Mouse (Mus musculus): ENCODE results near the gene Mrgprb5. TPM values are rescaled to one million over a fixed set of nuclear protein-coding genes. Genes with fewer than 3 reads are reported as not detected.
A peak's percentile ranks its signal among the peaks of the same experiment; 100 is the strongest.

Gene Mrgprb5
- total RNA-seq (2014; rRNA removed) (not detected in 2 replicates), polyA plus RNA-seq (2015; fragmentation: Nextera tagmentation; extraction: Ambion mirVana) (not detected in 2 replicates)

DNA sequence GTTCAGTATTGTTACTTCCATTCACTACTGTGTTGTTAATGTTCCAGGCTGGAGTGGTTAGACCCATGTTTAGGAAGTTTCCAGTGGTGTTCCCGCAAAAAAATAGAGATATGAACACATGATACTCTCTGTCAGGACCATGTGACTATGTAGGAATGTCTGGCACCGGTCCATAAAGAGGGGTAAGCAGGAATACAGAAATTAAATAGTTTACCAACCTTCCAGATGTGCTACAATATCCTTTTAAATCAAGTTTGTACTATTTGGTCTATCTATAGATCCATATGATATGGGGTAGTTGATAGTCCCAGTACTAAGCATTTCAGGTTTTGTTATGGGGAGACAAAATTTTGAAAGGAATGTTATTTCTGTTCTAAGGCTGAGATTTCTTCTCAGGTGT lies at the start of gene Mrgprb5:
Gene Mrgprb5 (minus strand): TSS at position 101 of the 400 bp plus-strand sequence.
- Histone ChIP-seq H3K36me3 (ENCODE audit: insufficient read depth, low read length) (no peaks in the 10 kb centered on the region), H3K4me3 (ENCODE audit: low read length) (no peak within 1 kb of the TSS), H3K9ac (replicated peaks; ENCODE audit: low read length) (no peak within 1 kb of the TSS), H3K9me3 (ENCODE audit: low read length) (no peaks in the 10 kb centered on the region), H3K4me2 (ENCODE audit: low read depth, low read length) (no peak within 1 kb of the TSS), H3K4me1 (ENCODE audit: insufficient read depth, low read length) (no peaks in the 10 kb centered on the region), H3K27ac (no peak within 1 kb of the TSS), H3K27me3 (ENCODE audit: insufficient read depth, low read length) (no peaks in the 10 kb centered on the region)
- ATAC-seq (no peak), DNase-seq (ENCODE audit: low spot score) (no peak)
- 77% methylated on average over 2 of the region's 2 CpGs for WGBS
- TF ChIP-seq CTCF (IDR thresholded peaks at IDR 0.05; ENCODE audit: low read depth), result no peak

DNA sequence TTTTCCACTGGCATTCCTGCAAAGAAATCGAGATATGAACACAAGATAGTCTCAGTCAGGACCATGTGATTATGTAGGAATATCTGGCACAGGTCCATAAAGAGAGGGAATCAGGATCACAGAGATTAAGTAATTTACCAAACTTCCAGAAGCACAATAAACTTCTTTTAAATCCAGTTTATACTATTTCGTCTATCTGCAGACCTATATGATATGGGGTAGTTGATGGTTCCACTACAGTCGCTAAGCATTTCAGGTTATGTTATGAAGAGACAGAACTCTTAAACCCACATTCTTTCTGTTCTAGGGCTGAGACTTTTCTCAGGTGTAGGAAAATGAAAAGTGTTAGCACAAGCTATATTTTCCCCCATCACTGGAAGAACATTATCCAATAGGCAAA lies 30.4 kb upstream of the Mrgprb5 start, which contains the start of gene Mrgprb4:
Gene Mrgprb4 (minus strand): TSS at position 101 of the 400 bp plus-strand sequence.
- ATAC-seq (no peak), DNase-seq (ENCODE audit: low spot score) (no peak)
- WGBS, result 86% methylated on average over 3 of the region's 3 CpGs
- H3K4me2 ChIP-seq (ENCODE audit: low read depth, low read length), result no peak within 1 kb of the TSS
- no peaks in the 10 kb centered on the region for H3K4me1 ChIP-seq (ENCODE audit: insufficient read depth, low read length)
- H3K27ac ChIP-seq, result no peak within 1 kb of the TSS
- TF ChIP-seq CTCF (IDR thresholded peaks at IDR 0.05; ENCODE audit: low read depth), result no peak
- H3K27me3 ChIP-seq (ENCODE audit: insufficient read depth, low read length), result no peaks in the 10 kb centered on the region
- H3K36me3 ChIP-seq (ENCODE audit: insufficient read depth, low read length), result no peaks in the 10 kb centered on the region
- no peak within 1 kb of the TSS for H3K9ac ChIP-seq (replicated peaks; ENCODE audit: low read length)
- H3K4me3 ChIP-seq (ENCODE audit: low read length), result no peak within 1 kb of the TSS
- 0 out of 2 replicates have a peak, but pooled peaks cover 7% of the 10 kb centered on the region for H3K9me3 ChIP-seq (ENCODE audit: low read length)

DNA sequence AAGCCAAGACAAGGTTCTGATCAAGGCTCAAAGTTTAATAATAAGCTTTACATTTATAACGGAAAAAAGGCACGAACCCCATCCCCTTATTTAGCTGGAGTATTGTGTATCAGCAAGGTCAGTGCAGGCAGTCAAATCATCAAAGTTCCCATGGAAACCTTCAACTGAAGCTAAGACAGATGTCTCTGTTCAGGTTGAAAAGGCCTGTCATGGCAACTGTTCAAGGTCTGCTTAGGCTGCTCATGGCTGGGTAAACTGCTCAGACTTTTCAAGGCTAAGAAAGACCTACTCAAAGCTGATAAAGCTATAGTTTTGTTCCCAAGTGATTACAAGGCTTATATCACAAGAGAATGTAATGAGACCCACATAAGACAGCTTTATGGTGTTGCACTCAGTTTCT lies 1.3 kb downstream of the Mrgprb5 start:
- Histone ChIP-seq H3K27ac (no peak overlapping the region), H3K27me3 (ENCODE audit: insufficient read depth, low read length) (no peaks in the 10 kb centered on the region), H3K36me3 (ENCODE audit: insufficient read depth, low read length) (no peaks in the 10 kb centered on the region), H3K4me1 (ENCODE audit: insufficient read depth, low read length) (no peaks in the 10 kb centered on the region), H3K4me3 (ENCODE audit: low read length) (no peak overlapping the region), H3K4me2 (ENCODE audit: low read depth, low read length) (no peak overlapping the region), H3K9me3 (ENCODE audit: low read length) (no peaks in the 10 kb centered on the region), H3K9ac (replicated peaks; ENCODE audit: low read length) (no peak overlapping the region)
- ATAC-seq, result no peak
- DNase-seq (ENCODE audit: low spot score), result no peak
- no peak for TF ChIP-seq CTCF (IDR thresholded peaks at IDR 0.05; ENCODE audit: low read depth)
- WGBS, result 55% methylated on average over 2 of the region's 2 CpGs

DNA sequence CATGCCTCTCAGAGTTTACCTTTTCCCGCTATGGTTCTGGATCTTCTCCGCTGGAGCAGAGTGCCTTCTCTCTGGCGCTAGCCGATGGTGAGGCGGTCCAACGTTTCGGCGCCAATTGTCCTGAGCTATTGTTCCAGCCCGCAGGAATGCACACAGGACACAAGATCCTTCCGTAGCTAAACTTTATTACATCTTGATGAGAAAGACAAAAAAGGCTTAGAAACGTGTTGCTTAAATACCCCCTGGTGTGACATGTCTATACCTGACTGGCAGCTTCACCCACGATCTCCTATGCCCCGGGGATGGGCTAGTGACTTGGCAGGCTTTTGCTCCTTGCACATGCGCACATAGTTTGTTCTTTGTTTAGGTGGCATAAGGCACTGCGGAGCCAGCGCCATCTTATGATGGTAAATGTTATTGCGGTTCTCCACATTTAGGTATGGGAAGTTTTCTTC lies 30.5 kb downstream of the Mrgprb5 start:
- peak; percentile 93 for DNase-seq (ENCODE audit: low spot score)
- ATAC-seq, result peak; percentile 74
- 2% methylated on average over 17 of the region's 17 CpGs for WGBS
- 0 out of 2 replicates have a peak, but pooled peaks cover 2% of the 10 kb centered on the region for H3K9me3 ChIP-seq (ENCODE audit: low read length)
- peak; percentile 72 for TF ChIP-seq CTCF (IDR thresholded peaks at IDR 0.05; ENCODE audit: low read depth)
- no peaks in the 10 kb centered on the region for H3K4me1 ChIP-seq (ENCODE audit: insufficient read depth, low read length)
- H3K27ac ChIP-seq, result peak overlapping the region; percentile 85
- H3K27me3 ChIP-seq (ENCODE audit: insufficient read depth, low read length), result no peaks in the 10 kb centered on the region
- H3K4me3 ChIP-seq (ENCODE audit: low read length), result peak overlapping the region; percentile 57
- peak overlapping the region; percentile 71 for H3K9ac ChIP-seq (replicated peaks; ENCODE audit: low read length)
- H3K36me3 ChIP-seq (ENCODE audit: insufficient read depth, low read length), result no peaks in the 10 kb centered on the region
- H3K4me2 ChIP-seq (ENCODE audit: low read depth, low read length), result peak overlapping the region; percentile 71

DNA sequence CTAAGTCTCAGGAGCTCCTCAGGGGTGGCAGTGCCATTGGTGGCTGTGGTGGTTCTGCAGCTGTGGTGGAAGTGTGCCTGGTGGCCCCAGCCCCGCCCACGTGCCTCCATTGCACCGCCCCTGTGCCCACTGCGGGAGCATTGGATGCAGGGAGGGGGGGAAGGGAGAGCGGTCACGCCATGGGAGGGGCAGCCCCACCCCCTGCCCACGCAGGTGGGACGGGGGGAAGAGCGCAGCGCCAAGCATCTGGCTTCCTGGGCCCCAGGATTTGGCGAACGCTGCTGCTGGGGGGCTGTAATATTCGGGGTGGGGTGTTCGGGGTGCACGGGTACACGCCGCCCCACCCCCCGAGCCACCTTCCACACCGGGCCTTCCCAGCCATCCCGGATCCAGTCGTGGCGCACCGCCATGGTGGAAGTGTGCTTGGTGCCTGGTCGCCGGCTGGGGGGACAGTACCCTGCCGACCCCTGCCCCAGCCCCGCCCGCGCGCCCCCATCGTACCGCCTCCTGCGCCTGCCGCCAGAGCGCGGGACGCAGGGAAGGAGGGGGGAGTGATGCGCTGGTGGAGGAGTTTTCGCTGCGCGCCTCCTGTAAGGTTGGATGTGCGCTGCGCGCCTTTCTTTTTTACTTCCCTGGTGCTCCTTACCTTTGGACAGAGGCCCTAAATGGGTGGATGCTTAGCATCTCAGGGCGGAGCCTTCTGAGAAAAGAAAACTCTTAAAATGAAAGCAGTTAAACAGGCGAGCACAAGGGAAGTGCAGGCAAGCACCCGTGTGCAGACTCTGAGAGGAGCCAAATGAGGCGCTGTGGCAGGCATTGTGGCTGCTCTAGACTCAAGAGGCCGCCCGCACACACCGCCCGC lies 31.4 kb downstream of the Mrgprb5 start:
- WGBS, result 1% methylated on average over 46 of the region's 52 CpGs

DNA sequence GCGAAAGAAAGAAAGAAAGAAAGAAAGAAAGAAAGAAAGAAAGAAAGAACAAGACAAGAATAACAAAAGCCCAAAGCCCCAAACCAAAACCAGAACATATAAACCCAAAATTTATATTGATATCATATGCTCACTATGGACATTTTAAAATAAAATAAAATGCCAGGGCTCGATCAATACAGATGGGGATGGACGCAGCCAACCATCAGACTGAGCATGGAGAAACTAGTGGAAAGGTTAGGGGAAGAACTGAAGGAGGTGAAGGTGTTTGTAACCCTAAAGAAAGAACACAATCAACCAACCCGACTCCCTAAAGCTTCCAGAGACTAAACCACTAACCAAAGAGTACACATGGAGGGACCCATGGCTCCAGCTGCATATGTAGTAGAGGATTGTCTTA lies 36.1 kb downstream of the Mrgprb5 start:
- H3K36me3 ChIP-seq (ENCODE audit: insufficient read depth, low read length), result no peaks in the 10 kb centered on the region
- H3K4me3 ChIP-seq (ENCODE audit: low read length), result no peak overlapping the region
- no peak for TF ChIP-seq CTCF (IDR thresholded peaks at IDR 0.05; ENCODE audit: low read depth)
- H3K4me2 ChIP-seq (ENCODE audit: low read depth, low read length), result no peak overlapping the region
- H3K4me1 ChIP-seq (ENCODE audit: insufficient read depth, low read length), result no peaks in the 10 kb centered on the region
- H3K9ac ChIP-seq (replicated peaks; ENCODE audit: low read length), result no peak overlapping the region
- H3K27me3 ChIP-seq (ENCODE audit: insufficient read depth, low read length), result no peaks in the 10 kb centered on the region
- DNase-seq (ENCODE audit: low spot score) (no peak), ATAC-seq (no peak)
- H3K9me3 ChIP-seq (ENCODE audit: low read length), result no peaks in the 10 kb centered on the region
- WGBS, result 60% methylated on average over 4 of the region's 4 CpGs
- H3K27ac ChIP-seq, result no peak overlapping the region

More for the DNA sequence above, 31.4 kb downstream of the Mrgprb5 start:
- DNase-seq (ENCODE audit: low spot score) (peak; percentile 79), ATAC-seq (peak; percentile 92)
- H3K36me3 ChIP-seq (ENCODE audit: insufficient read depth, low read length), result no peaks in the 10 kb centered on the region
- H3K4me1 ChIP-seq (ENCODE audit: insufficient read depth, low read length), result no peaks in the 10 kb centered on the region
- H3K9me3 ChIP-seq (ENCODE audit: low read length), result 0 out of 2 replicates have a peak, but pooled peaks cover 2% of the 10 kb centered on the region
- H3K4me3 ChIP-seq (ENCODE audit: low read length), result peak overlapping the region; percentile 57
- peak overlapping the region; percentile 85 for H3K27ac ChIP-seq
- H3K4me2 ChIP-seq (ENCODE audit: low read depth, low read length), result peak overlapping the region; percentile 71
- H3K9ac ChIP-seq (replicated peaks; ENCODE audit: low read length), result peak overlapping the region; percentile 71
- TF ChIP-seq CTCF (IDR thresholded peaks at IDR 0.05; ENCODE audit: low read depth), result peak; percentile 49; the same call in 1 of the 2 replicates
- no peaks in the 10 kb centered on the region for H3K27me3 ChIP-seq (ENCODE audit: insufficient read depth, low read length)

All from hindbrain, postnatal 0 days (tissue).